Mouse (Mus musculus) spleen, adult 2 months (tissue): Measurements from ENCODE around the gene Fndc3b. TPM values are rescaled to one million over a fixed set of nuclear protein-coding genes. Genes with fewer than 3 reads are reported as not detected.

Source experiments
- DNase-seq, 2 experiments: peaks; one replicate each; pipeline versions ENCODE4 v3.0.0 to v3.0.0-alpha.2; 2012 to 2021; ENCODE audit warnings: low spot score in 2 of 2, low read depth in 1 of 2
- H3K27ac ChIP-seq: fragments of 200-500 bp; 2 replicates; pipeline ENCODE4 v1.5.1; 2012; ENCODE audit warnings: low read length, inconsistent platforms; ENCODE audit not compliant: insufficient read depth
- H3K27me3 ChIP-seq: fragments of 200-500 bp; 2 replicates; pipeline ENCODE4 v1.6.1; 2012; ENCODE audit warnings: mild to moderate bottlenecking, moderate library complexity, low read length, inconsistent platforms; ENCODE audit not compliant: control insufficient read depth, insufficient read depth
- H3K36me3 ChIP-seq: fragments of 200-500 bp; 2 replicates; pipeline ENCODE4 v1.6.1; 2012; ENCODE audit warnings: mild to moderate bottlenecking, low read length, inconsistent platforms; ENCODE audit not compliant: control insufficient read depth, insufficient read depth
- H3K4me1 ChIP-seq: fragments of 200-500 bp; 2 replicates; pipeline ENCODE4 v1.6.1; 2011; ENCODE audit warnings: inconsistent platforms; ENCODE audit not compliant: control insufficient read depth, insufficient read depth, insufficient read length
- H3K4me3 ChIP-seq: fragments of 200-500 bp; 2 replicates; pipeline ENCODE4 v1.5.1; 2011; ENCODE audit warnings: mild to moderate bottlenecking, inconsistent platforms; ENCODE audit not compliant: insufficient read depth, insufficient read length; ENCODE audit errors: extremely low read depth
- CTCF ChIP-seq: fragments of 200-500 bp; IDR thresholded peaks from 2 replicates; pipeline ENCODE4 v1.5.1; 2011; ENCODE audit warnings: mild to moderate bottlenecking, inconsistent platforms; ENCODE audit not compliant: insufficient read depth, insufficient read length, insufficient replicate concordance; ENCODE audit errors: extremely low read depth
- POLR2A ChIP-seq: fragments of 200-500 bp; IDR thresholded peaks from 2 replicates; pipeline ENCODE4 v1.6.1; 2011; ENCODE audit warnings: low read depth, low read length, inconsistent platforms
- WGBS: fragments of 180-500 bp; shearing (Covaris S2); methylation state at CpG from one replicate; pipeline ENCODE4 v1.1.7; 2018; 5-methylcytosine and 5-hydroxymethylcytosine counted together
- polyA plus RNA-seq: library from polyadenylated mRNA; depleted of rRNA; stranded (reverse); fragments of >200 nt; gene quantifications from 2 replicates; pipeline ENCODE4 v1.2.3, GENCODE M21; 2012

The Fndc3b gene
- polyA plus RNA-seq, 1 experiment = 3.8 TPM

GRCm38 (mm10) chr3:27637046-27637661 is 74.0 kb downstream of the Fndc3b start:
- DNase-seq = no peak
- 85% methylated on average over 6 of the region's 6 CpGs for WGBS
- Histone ChIP-seq H3K27me3 (no peaks in the 10 kb centered on the region), H3K4me1 (no peaks in the 10 kb centered on the region), H3K27ac (no peak overlapping the region), H3K36me3 (no peaks in the 10 kb centered on the region), H3K4me3 (no peak overlapping the region)
- TF ChIP-seq CTCF (no peak), POLR2A (no peak)

- H3K4me1 ChIP-seq = no peaks in the 10 kb centered on the region
- no peaks in the 10 kb centered on the region for H3K27me3 ChIP-seq
- no peak for DNase-seq
- H3K27ac ChIP-seq = no peak overlapping the region
- TF ChIP-seq CTCF (no peak), POLR2A (no peak)
- H3K4me3 ChIP-seq = no peak overlapping the region
- WGBS = 78% methylated on average over 3 of the region's 3 CpGs
- no peaks in the 10 kb centered on the region for H3K36me3 ChIP-seq
Observed at GRCm38 (mm10) chr3:27635776-27636175, 75.3 kb downstream of the Fndc3b start.

- Histone ChIP-seq H3K36me3 (no peaks in the 10 kb centered on the region), H3K4me3 (no peak overlapping the region), H3K27ac (no peak overlapping the region), H3K4me1 (no peaks in the 10 kb centered on the region), H3K27me3 (no peaks in the 10 kb centered on the region)
- 86% methylated on average over 1 of the region's 1 CpGs for WGBS
- TF ChIP-seq CTCF (no peak), POLR2A (no peak)
- DNase-seq = no peak
Observed at GRCm38 (mm10) chr3:27632880-27633279, 78.2 kb downstream of the Fndc3b start.

GRCm38 (mm10) chr3:27631112-27631511 is 80.0 kb downstream of the Fndc3b start:
- Histone ChIP-seq H3K36me3 (no peaks in the 10 kb centered on the region), H3K27ac (no peak overlapping the region), H3K4me1 (no peaks in the 10 kb centered on the region), H3K4me3 (no peak overlapping the region), H3K27me3 (no peaks in the 10 kb centered on the region)
- TF ChIP-seq POLR2A (no peak), CTCF (no peak)
- WGBS = 87% methylated on average over 7 of the region's 7 CpGs
- DNase-seq = no peak

GRCm38 (mm10) chr3:27629716-27630115 is 81.4 kb downstream of the Fndc3b start:
- Histone ChIP-seq H3K36me3 (no peaks in the 10 kb centered on the region), H3K27ac (no peak overlapping the region), H3K4me3 (no peak overlapping the region), H3K4me1 (0 out of 2 replicates have a peak, but pooled peaks cover 2% of the 10 kb centered on the region), H3K27me3 (no peaks in the 10 kb centered on the region)
- no peak for TF ChIP-seq POLR2A
- TF ChIP-seq CTCF = no peak
- WGBS = 94% methylated on average over 5 of the region's 5 CpGs
- no peak for DNase-seq

- WGBS = 87% methylated on average over 8 of the region's 8 CpGs
Observed at GRCm38 (mm10) chr3:27626301-27626700, 84.8 kb downstream of the Fndc3b start.

GRCm38 (mm10) chr3:27625592-27625985 is 85.5 kb downstream of the Fndc3b start:
- no peaks in the 10 kb centered on the region for H3K36me3 ChIP-seq
- 0 out of 2 replicates have a peak, but pooled peaks cover 2% of the 10 kb centered on the region for H3K4me1 ChIP-seq
- no peak for DNase-seq
- TF ChIP-seq CTCF (no peak), POLR2A (no peak)
- no peaks in the 10 kb centered on the region for H3K27me3 ChIP-seq
- H3K4me3 ChIP-seq = no peak overlapping the region
- WGBS = 72% methylated on average over 8 of the region's 8 CpGs
- no peak overlapping the region for H3K27ac ChIP-seq

More at GRCm38 (mm10) chr3:27626301-27626700, 84.8 kb downstream of the Fndc3b start:
- Histone ChIP-seq H3K4me1 (0 out of 2 replicates have a peak, but pooled peaks cover 2% of the 10 kb centered on the region), H3K4me3 (no peak overlapping the region), H3K27ac (no peak overlapping the region), H3K36me3 (no peaks in the 10 kb centered on the region), H3K27me3 (no peaks in the 10 kb centered on the region)
- no peak for DNase-seq
- TF ChIP-seq CTCF (no peak), POLR2A (no peak)
